Mouse (Mus musculus): ENCODE results near the gene Zbtb20.

Zbtb20 gene

GRCm38 (mm10) chr16:43081995-43082394, 206.3 kb downstream of the Zbtb20 start:
- DNase-seq = no peak

GRCm38 (mm10) chr16:43082801-43083200, 207.1 kb downstream of the Zbtb20 start:
- no peak for DNase-seq

GRCm38 (mm10) chr16:43090188-43090587, 214.5 kb downstream of the Zbtb20 start:
- no peak for DNase-seq

GRCm38 (mm10) chr16:43094161-43094560, 218.5 kb downstream of the Zbtb20 start:
- no peak for DNase-seq

GRCm38 (mm10) chr16:43094756-43095155, 219.1 kb downstream of the Zbtb20 start:
- DNase-seq = no peak

GRCm38 (mm10) chr16:43096040-43096439, 220.4 kb downstream of the Zbtb20 start:
- no peak for DNase-seq

- DNase-seq = no peak
These were observed 222.5 kb downstream of the Zbtb20 start for GRCm38 (mm10) chr16:43098153-43098552.

GRCm38 (mm10) chr16:43098666-43099065, 223.0 kb downstream of the Zbtb20 start:
- DNase-seq = no peak

GRCm38 (mm10) chr16:43111288-43111687, 235.6 kb downstream of the Zbtb20 start:
- no peak for DNase-seq

- DNase-seq = no peak
These were observed 238.3 kb downstream of the Zbtb20 start for GRCm38 (mm10) chr16:43113968-43114367.

- no peak for DNase-seq
These were observed 254.3 kb downstream of the Zbtb20 start for GRCm38 (mm10) chr16:43129966-43130365.

- DNase-seq = no peak
These were observed 254.9 kb downstream of the Zbtb20 start for GRCm38 (mm10) chr16:43130583-43130982.

- no peak for DNase-seq
These were observed 255.4 kb downstream of the Zbtb20 start for GRCm38 (mm10) chr16:43131077-43131476.

GRCm38 (mm10) chr16:43168506-43168905, 292.8 kb downstream of the Zbtb20 start:
- DNase-seq = peak in 1 of 2 experiments; percentile 8

GRCm38 (mm10) chr16:43169273-43169905, 293.7 kb downstream of the Zbtb20 start:
- no peak for DNase-seq

- no peak for DNase-seq
These were observed 296.5 kb downstream of the Zbtb20 start for GRCm38 (mm10) chr16:43172139-43172538.

- DNase-seq = no peak
These were observed 297.2 kb downstream of the Zbtb20 start for GRCm38 (mm10) chr16:43172912-43173311.

GRCm38 (mm10) chr16:43174815-43175214, 299.1 kb downstream of the Zbtb20 start:
- no peak for DNase-seq

- DNase-seq = no peak
These were observed 305.4 kb downstream of the Zbtb20 start for GRCm38 (mm10) chr16:43181038-43181437.

- DNase-seq = no peak
These were observed 314.7 kb downstream of the Zbtb20 start for GRCm38 (mm10) chr16:43190390-43190789.

GRCm38 (mm10) chr16:43191060-43191850, 315.6 kb downstream of the Zbtb20 start:
- DNase-seq = no peak

- no peak for DNase-seq
These were observed 318.1 kb downstream of the Zbtb20 start for GRCm38 (mm10) chr16:43193631-43194239.

GRCm38 (mm10) chr16:43217336-43218006, 341.8 kb downstream of the Zbtb20 start:
- DNase-seq = no peak
